Mouse (Mus musculus): ENCODE measurements around the gene Gemin5. TPM values are rescaled to one million over a fixed set of nuclear protein-coding genes. Genes with fewer than 3 reads are reported as not detected.

The Gemin5 gene
- polyA plus RNA-seq, 1 experiment, result 18.7 TPM

DNA sequence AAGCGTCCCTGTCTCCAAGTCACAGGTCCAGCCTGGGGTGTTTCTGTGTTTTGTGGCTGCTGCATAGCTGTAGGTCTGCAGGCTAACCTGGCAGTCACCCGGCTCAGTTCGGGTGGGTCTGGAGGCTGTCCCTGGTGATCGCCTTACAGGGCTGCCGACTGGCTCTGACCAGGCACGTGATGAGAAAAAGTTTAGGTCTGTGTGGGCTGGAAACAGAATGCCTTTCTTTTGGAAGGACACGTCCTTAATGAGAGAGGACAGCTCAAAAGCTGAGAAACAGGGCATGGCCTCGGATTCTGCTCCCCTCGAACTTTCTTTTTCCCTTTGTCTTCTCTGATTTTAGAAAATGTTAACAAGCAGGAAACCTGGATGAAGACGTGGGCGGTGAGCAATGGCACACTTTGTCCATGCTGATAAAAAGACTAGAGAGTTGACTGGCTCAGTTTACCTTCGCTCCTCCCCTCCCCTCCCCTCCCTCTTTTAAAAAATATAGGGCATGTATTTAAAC is 75.3 kb downstream of the Gemin5 start, which contains the start of gene Gm12248:
TSS of gene Gm12248 (minus strand) at position 114 of the 508 bp plus-strand sequence.
- Histone ChIP-seq H3ac (ENCODE audit: control insufficient read depth, insufficient read length) (no peak within 1 kb of the TSS), H3K27me3 (ENCODE audit: control insufficient read depth, insufficient read depth, insufficient read length) (no peaks in the 10 kb centered on the region), H3K36me3 (ENCODE audit: control insufficient read depth, insufficient read depth) (no peaks in the 10 kb centered on the region), H3K4me3 (peak within 1 kb of the TSS; percentile 18), H3K79me2 (ENCODE audit: control insufficient read depth, insufficient read depth) (no peaks in the 10 kb centered on the region), H3K4me2 (ENCODE audit: low read depth) (peak within 1 kb of the TSS; percentile 75)
- TF ChIP-seq POLR2A (IDR thresholded peaks at IDR 0.05; ENCODE audit: insufficient read length, low read depth), result peak; percentile 28
- no peak for TF ChIP-seq E2F4 (IDR thresholded peaks at IDR 0.05; ENCODE audit: insufficient read depth)
- TF ChIP-seq USF1 (IDR thresholded peaks at IDR 0.05; ENCODE audit: low read depth), result peak; percentile 89

DNA sequence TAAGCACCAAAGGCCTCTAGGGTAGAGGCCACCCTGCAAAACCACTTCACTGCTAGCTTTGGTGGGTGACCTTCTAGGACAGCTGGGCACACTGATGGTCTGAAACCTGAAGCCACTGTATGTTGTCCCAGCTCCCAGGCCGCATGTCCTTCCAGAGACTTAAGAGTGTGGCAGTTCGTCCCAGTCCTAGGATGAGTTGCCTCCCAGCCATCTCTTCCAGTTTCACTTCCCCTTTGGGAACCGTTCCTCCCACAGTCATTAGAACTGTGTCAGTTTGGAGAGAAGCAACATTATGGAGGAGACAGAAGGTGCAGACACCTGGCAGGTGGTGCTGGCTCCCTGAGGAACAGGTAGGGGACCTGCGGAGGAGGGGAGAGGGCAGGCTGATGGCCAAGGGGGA is 75.8 kb downstream of the Gemin5 start:
- H3K27me3 ChIP-seq (ENCODE audit: control insufficient read depth, insufficient read depth, insufficient read length), result no peaks in the 10 kb centered on the region

GRCm38 (mm10) chr11:58081716-58082115 is 86.6 kb downstream of the Gemin5 start:
- Histone ChIP-seq H3K4me3 (no peak overlapping the region), H3K79me2 (ENCODE audit: control insufficient read depth, insufficient read depth) (no peaks in the 10 kb centered on the region), H3K4me2 (ENCODE audit: low read depth) (no peak overlapping the region), H3K27me3 (ENCODE audit: control insufficient read depth, insufficient read depth, insufficient read length) (no peaks in the 10 kb centered on the region), H3K36me3 (ENCODE audit: control insufficient read depth, insufficient read depth) (no peaks in the 10 kb centered on the region), H3ac (ENCODE audit: control insufficient read depth, insufficient read length) (no peak overlapping the region)
- TF ChIP-seq USF1 (IDR thresholded peaks at IDR 0.05; ENCODE audit: low read depth), result no peak
- no peak for TF ChIP-seq REST (IDR thresholded peaks at IDR 0.05; ENCODE audit: insufficient read depth, insufficient read length)
- TF ChIP-seq MYOG (IDR thresholded peaks at IDR 0.05; ENCODE audit: control insufficient read depth in 1 of 3, insufficient read depth in 1 of 3, insufficient read length in 2 of 3, low read depth in 2 of 3), result peak in 1 of 3 experiments; percentile 8

More for the DNA sequence above, 75.8 kb downstream of the Gemin5 start:
- Histone ChIP-seq H3ac (ENCODE audit: control insufficient read depth, insufficient read length) (no peak overlapping the region), H3K36me3 (ENCODE audit: control insufficient read depth, insufficient read depth) (no peaks in the 10 kb centered on the region), H3K4me2 (ENCODE audit: low read depth) (peak overlapping the region; percentile 75), H3K4me3 (peak overlapping the region; percentile 18), H3K79me2 (ENCODE audit: control insufficient read depth, insufficient read depth) (no peaks in the 10 kb centered on the region)
- no peak for TF ChIP-seq CEBPB (IDR thresholded peaks at IDR 0.05; ENCODE audit: insufficient read depth, poor library complexity, severe bottlenecking)
- no peak for TF ChIP-seq USF1 (IDR thresholded peaks at IDR 0.05; ENCODE audit: low read depth)
- TF ChIP-seq TCF12 (IDR thresholded peaks at IDR 0.05; ENCODE audit: insufficient read depth, poor library complexity, severe bottlenecking), result no peak
- no peak for TF ChIP-seq REST (IDR thresholded peaks at IDR 0.05; ENCODE audit: insufficient read depth, insufficient read length)
- TF ChIP-seq E2F4 (IDR thresholded peaks at IDR 0.05; ENCODE audit: insufficient read depth), result no peak
- TF ChIP-seq POLR2A (IDR thresholded peaks at IDR 0.05; ENCODE audit: insufficient read length, low read depth), result no peak
- TF ChIP-seq TCF3 (IDR thresholded peaks at IDR 0.05; ENCODE audit: insufficient read length, low read depth), result no peak
- TF ChIP-seq SRF (IDR thresholded peaks at IDR 0.05; ENCODE audit: control insufficient read depth, insufficient read length, low read depth), result no peak
- TF ChIP-seq MYOG (IDR thresholded peaks at IDR 0.05; ENCODE audit: control insufficient read depth in 1 of 3, insufficient read depth in 1 of 3, insufficient read length in 2 of 3, low read depth in 2 of 3), result no peak
- no peak for TF ChIP-seq MYOD1 (IDR thresholded peaks at IDR 0.05; ENCODE audit: control insufficient read depth in 1 of 3, insufficient read length in 2 of 3, low read depth in 2 of 3)
- TF ChIP-seq POLR2AphosphoS2 (IDR thresholded peaks at IDR 0.05; ENCODE audit: insufficient read length, low read depth), result no peak
- TF ChIP-seq MAX (IDR thresholded peaks at IDR 0.05; ENCODE audit: low read depth), result no peak

DNA sequence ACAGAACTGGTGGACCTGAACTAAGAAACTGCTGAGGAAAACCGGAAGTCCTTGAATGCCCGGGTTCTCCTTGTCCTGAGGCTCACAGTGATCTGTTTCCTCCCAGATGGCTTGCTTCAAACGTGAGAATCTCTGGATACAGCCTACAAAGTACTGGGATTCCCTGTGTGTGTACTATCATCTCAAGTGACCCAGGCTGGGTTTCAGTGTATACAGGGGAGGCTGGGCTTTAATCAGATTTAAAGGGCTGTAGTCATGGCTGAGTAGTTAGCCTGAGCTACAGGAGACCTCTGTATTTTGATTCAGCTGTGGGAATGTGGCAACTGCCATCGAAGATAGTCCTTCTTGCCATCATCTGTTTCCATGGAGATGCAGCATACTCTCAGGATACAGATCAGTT is 91.1 kb downstream of the Gemin5 start:
- TF ChIP-seq MYOD1 (IDR thresholded peaks at IDR 0.05; ENCODE audit: control insufficient read depth in 1 of 3, insufficient read length in 2 of 3, low read depth in 2 of 3) (no peak), POLR2A (IDR thresholded peaks at IDR 0.05; ENCODE audit: insufficient read length, low read depth) (no peak)
- Histone ChIP-seq H3ac (ENCODE audit: control insufficient read depth, insufficient read length) (no peak overlapping the region), H3K4me2 (ENCODE audit: low read depth) (no peak overlapping the region), H3K79me2 (ENCODE audit: control insufficient read depth, insufficient read depth) (no peaks in the 10 kb centered on the region), H3K27me3 (ENCODE audit: control insufficient read depth, insufficient read depth, insufficient read length) (no peaks in the 10 kb centered on the region), H3K36me3 (ENCODE audit: control insufficient read depth, insufficient read depth) (no peaks in the 10 kb centered on the region), H3K4me3 (no peak overlapping the region)

GRCm38 (mm10) chr11:58072978-58073377 is 95.4 kb downstream of the Gemin5 start:
- Histone ChIP-seq H3K36me3 (ENCODE audit: control insufficient read depth, insufficient read depth) (no peaks in the 10 kb centered on the region), H3K4me3 (no peak overlapping the region), H3K27me3 (ENCODE audit: control insufficient read depth, insufficient read depth, insufficient read length) (no peaks in the 10 kb centered on the region), H3ac (ENCODE audit: control insufficient read depth, insufficient read length) (no peak overlapping the region), H3K79me2 (ENCODE audit: control insufficient read depth, insufficient read depth) (no peaks in the 10 kb centered on the region), H3K4me2 (ENCODE audit: low read depth) (no peak overlapping the region)
- TF ChIP-seq MYOD1 (IDR thresholded peaks at IDR 0.05; ENCODE audit: control insufficient read depth in 1 of 3, insufficient read length in 2 of 3, low read depth in 2 of 3), result no peak
- TF ChIP-seq TCF12 (IDR thresholded peaks at IDR 0.05; ENCODE audit: insufficient read depth, poor library complexity, severe bottlenecking), result no peak
- no peak for TF ChIP-seq REST (IDR thresholded peaks at IDR 0.05; ENCODE audit: insufficient read depth, insufficient read length)
- no peak for TF ChIP-seq USF1 (IDR thresholded peaks at IDR 0.05; ENCODE audit: low read depth)
- no peak for TF ChIP-seq E2F4 (IDR thresholded peaks at IDR 0.05; ENCODE audit: insufficient read depth)
- no peak for TF ChIP-seq TCF3 (IDR thresholded peaks at IDR 0.05; ENCODE audit: insufficient read length, low read depth)
- TF ChIP-seq POLR2A (IDR thresholded peaks at IDR 0.05; ENCODE audit: insufficient read length, low read depth), result no peak
- no peak for TF ChIP-seq MYOG (IDR thresholded peaks at IDR 0.05; ENCODE audit: control insufficient read depth in 1 of 3, insufficient read depth in 1 of 3, insufficient read length in 2 of 3, low read depth in 2 of 3)
- no peak for TF ChIP-seq SRF (IDR thresholded peaks at IDR 0.05; ENCODE audit: control insufficient read depth, insufficient read length, low read depth)
- TF ChIP-seq CEBPB (IDR thresholded peaks at IDR 0.05; ENCODE audit: insufficient read depth, poor library complexity, severe bottlenecking), result no peak
- TF ChIP-seq MAX (IDR thresholded peaks at IDR 0.05; ENCODE audit: low read depth), result no peak
- no peak for TF ChIP-seq POLR2AphosphoS2 (IDR thresholded peaks at IDR 0.05; ENCODE audit: insufficient read length, low read depth)

Other genes starting within 250 kb of the Gemin5 start
- 67.6 TPM for gene Larp1, start 159.5 kb downstream of the Gemin5 start, polyA plus RNA-seq (2012; fragmentation: generic; extraction: Trizol)
- 0.19 TPM for gene Gm12248, start 75.4 kb downstream of the Gemin5 start, polyA plus RNA-seq (2012; fragmentation: generic; extraction: Trizol)
- gene Cnot8, start 64.4 kb downstream of the Gemin5 start, polyA plus RNA-seq (2012; fragmentation: generic; extraction: Trizol), result 51.2 TPM
- gene Mrpl22, start 3.1 kb upstream of the Gemin5 start, polyA plus RNA-seq (2012; fragmentation: generic; extraction: Trizol), result 95.3 TPM
- gene Igtp, start 31.0 kb upstream of the Gemin5 start, polyA plus RNA-seq (2012; fragmentation: generic; extraction: Trizol), result 3.7 TPM
- gene Irgm2, start 31.1 kb upstream of the Gemin5 start, polyA plus RNA-seq (2012; fragmentation: generic; extraction: Trizol), result 0.77 TPM
- 0.67 TPM for gene 4930438A08Rik, start 106.3 kb upstream of the Gemin5 start, polyA plus RNA-seq (2012; fragmentation: generic; extraction: Trizol)
- gene Zfp692, start 138.5 kb upstream of the Gemin5 start, polyA plus RNA-seq (2012; fragmentation: generic; extraction: Trizol), result 6.0 TPM
- 15.7 TPM for gene Zfp672, start 161.8 kb upstream of the Gemin5 start, polyA plus RNA-seq (2012; fragmentation: generic; extraction: Trizol)
- gene Sh3bp5l, start 162.2 kb upstream of the Gemin5 start, polyA plus RNA-seq (2012; fragmentation: generic; extraction: Trizol), result 38.1 TPM
- not detected for gene Lypd8, start 210.5 kb upstream of the Gemin5 start, polyA plus RNA-seq (2012; fragmentation: generic; extraction: Trizol)